Mouse (Mus musculus) hindlimb bud, embryonic 11.5 days (tissue): Measurements from ENCODE around the gene Frmpd1.

Source experiments
- DNase-seq: peaks from one replicate; pipeline ENCODE4 v3.0.0-alpha.2; 2012; ENCODE audit warnings: low read depth, low spot score; ENCODE audit errors: extremely low spot score

Frmpd1 gene

GRCm38 (mm10) chr4:45311056-45311455 lies 126.4 kb downstream of the Frmpd1 start:
- no peak for DNase-seq

- DNase-seq: peak; percentile 28
These were observed 135.6 kb downstream of the Frmpd1 start for GRCm38 (mm10) chr4:45320159-45320816.

DNA sequence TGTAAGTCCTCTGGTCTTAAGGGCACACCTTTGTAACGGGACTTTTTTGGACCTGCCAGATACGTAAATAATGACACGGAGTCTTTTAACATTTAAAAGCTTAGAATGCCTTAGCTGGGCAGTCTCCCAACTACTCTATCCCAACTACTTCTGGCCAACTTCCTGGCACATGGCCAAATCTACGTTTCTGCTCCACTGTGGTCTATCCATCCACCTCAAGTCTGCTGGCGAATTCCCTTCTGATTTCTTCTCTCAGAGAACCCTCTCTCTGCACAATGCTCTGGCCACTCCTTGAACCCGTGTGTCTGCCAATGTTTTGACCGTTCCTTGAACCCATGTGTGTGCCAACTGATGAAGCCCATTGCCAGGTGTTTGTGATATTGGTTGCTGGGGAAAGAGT lies 146.5 kb downstream of the Frmpd1 start:
- DNase-seq: no peak

DNA sequence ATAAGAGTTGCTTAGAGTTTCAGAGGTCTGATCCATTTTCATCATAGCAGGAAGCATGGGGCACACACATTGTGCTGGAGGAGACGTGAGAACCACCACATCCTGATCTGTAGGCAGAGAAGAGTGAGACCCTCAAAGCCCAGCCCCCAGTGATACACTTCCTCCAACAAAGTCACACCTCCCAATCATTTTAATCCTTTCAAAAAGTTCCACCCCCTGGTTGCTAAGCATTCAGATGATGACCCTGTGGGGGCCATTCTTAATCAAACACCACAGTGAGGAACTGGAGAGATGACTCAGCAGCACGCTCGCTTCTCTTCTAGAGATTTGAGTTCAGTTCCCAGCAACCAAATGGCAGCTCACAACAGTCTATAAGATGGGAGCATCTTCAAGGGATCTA lies 147.8 kb downstream of the Frmpd1 start:
- no peak for DNase-seq
